Mouse (Mus musculus) gastrocnemius, postnatal 14 days (tissue): ENCODE measurements around the gene Nr2f6. TPM values are rescaled to one million over a fixed set of nuclear protein-coding genes. Genes with fewer than 3 reads are reported as not detected.

Source experiments
- DNase-seq: peaks from one replicate; pipeline ENCODE4 v3.0.0; 2021; ENCODE audit warnings: mixed read lengths
- intact Hi-C: fragments of 180-260 bp; cut with DNase I; formaldehyde crosslinking; loops from one replicate; pipeline ENCODE4 v1.15.1; 2025; ENCODE audit warnings: low total_unique reads
- total RNA-seq, 2 experiments: library from RNA; stranded (reverse); gene quantifications; 2 replicates each; pipeline ENCODE4 v1.2.3; 2021

The Nr2f6 gene
- total RNA-seq, 2 experiments from 2014 or later = 16.0 to 21.5 TPM

DNA sequence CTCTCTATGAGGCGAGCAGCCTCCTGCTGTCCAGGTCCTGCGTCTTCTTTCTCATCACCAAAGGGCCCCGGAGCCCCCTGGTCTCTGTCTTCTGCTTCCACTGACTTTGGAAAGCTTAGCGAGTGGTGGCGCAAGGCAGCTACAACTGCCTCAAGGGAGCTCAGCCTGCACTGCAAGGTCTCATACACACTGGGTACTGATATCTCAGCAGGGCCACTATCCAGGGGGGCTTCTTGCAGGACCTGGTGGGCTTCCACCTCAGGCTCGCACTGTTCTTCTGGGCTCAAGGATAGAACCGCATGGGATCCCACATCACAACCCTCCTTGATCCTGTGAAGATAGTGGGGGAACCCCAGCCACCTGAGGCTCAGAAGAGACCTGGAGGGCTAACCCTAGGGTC is 12.7 kb upstream of the Nr2f6 start:
- intact Hi-C loops = no loop called here
- no peak for DNase-seq

DNA sequence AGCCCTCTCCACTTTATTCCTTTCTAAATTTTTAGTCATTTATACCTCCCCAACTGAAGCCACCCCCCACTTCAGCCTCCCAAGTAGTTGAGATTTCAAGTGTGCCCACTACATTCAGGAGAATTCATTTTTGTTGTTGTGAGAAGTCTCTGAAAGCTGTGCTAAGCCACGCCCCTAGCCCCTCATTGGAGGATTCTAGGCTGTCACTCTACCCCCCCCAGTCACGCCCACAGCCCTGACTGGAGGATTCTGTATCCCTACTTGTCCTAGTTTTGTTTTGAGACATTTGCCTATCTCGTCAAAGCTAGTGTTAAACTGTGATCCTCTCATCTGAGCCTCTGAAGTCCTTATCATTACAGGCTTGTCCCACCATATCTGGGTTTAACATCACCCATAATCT is 11.1 kb upstream of the Nr2f6 start:
- DNase-seq = no peak
- intact Hi-C loops = no loop called here

DNA sequence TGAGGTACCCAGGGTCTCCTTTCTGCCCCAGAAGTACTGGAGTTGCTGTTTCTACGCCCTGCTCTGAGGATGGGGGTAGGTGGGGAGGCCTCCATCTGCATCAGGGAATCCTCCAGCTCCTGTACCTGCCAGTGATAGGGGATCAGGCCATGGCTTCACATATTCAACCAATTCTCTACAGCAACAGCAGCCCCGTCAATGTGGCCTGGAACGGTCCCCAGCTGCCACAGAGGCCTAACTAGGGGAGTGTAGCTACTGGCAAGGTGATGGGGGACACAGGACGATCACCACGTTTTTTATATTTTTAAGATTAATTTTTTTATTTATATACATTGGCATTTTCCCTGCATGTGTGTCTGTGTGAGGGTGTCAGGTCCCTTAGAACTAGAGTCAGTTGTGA is 10.6 kb upstream of the Nr2f6 start:
- intact Hi-C loops = no loop called here
- DNase-seq = no peak

DNA sequence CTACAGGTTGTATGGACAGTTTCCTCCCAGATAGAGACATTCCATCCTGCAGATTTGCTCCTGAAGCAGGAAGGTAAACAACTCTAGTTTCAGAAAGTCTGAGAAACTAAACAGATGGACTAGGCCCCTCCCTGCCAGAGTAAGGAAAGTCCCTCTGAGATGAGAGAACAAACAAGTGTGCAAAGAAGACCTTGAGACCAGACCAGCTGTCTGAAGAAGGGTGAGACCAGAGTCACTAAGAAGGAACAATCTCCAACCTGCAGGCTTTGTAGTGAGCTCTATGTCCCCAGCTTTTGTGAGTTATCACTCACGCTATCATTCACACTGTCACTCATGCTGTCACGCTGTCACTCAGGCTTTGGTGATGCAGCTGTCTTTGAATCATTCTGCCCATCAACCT is 9.9 kb upstream of the Nr2f6 start:
- DNase-seq = no peak
- intact Hi-C loops = no loop called here

DNA sequence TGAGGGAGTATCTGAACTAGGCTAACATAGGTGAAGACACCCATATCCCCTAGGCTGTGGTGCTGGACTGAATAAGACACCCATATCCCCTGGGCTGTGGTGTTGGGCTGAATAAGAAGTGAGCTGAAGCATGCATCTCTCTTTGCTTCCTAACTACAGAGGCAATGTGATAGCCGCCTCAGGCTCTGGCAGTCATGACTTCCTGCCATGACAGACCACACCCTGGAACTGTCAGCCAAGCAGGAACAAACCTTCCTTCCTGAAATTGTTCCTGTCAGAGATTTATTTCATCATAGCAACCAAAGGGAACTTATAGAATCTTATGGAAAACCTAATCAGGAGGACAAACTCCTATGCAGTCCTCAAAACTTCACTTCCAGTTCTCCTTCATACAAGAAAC is 6.5 kb upstream of the Nr2f6 start:
- no peak for DNase-seq
- intact Hi-C loops = no loop called here

DNA sequence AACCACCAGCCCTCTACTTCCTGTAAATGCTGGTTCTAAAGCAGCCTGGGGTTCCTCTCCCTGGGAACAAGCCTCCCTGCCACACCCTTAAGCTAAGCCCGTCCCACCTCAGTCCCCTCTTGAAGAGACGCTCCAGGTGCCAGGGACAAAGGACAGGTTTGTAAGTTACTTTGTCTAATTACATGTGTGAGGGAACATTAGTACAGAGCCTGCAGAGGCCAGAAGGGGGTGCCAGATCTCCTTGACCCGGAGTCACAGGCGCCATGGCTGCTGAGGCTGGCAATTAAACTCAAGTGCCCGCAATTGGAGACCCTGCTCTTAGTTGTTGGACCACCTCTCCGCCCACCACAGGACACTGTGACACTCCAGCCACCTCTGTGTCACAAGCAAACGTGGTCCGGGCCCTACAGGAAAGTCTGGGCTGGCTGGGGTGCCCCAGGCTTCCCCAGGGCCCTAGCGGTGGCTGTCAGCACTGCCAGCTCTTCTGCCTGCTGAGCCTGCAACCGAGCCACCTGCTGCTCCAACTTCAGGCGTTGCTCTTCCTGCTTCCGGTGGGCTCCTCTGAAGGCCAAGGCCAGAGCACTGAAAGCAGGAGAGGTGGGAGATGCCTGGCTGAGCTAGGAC is 3.6 kb upstream of the Nr2f6 start:
- intact Hi-C loops = no loop called here
- DNase-seq = no peak

DNA sequence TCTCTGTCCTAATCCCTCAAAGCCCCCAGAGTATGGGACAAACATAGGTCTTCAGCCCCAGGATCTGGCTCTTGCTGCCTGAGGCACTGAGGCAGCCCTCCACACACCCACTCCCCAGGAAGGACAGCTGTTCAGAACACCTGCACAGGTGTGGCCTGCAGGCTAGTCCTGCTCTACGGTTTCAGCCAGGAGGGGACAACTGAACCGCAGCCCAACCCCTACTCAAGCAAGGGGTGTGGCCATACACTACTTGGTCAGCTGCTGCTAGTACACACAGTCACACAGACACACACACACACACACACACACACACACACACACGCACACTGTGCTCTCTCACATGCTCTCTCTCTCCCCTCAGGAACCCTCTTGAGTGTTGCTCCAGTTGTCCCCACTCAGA is 2.1 kb upstream of the Nr2f6 start:
- no peak for DNase-seq
- intact Hi-C loops = no loop called here

DNA sequence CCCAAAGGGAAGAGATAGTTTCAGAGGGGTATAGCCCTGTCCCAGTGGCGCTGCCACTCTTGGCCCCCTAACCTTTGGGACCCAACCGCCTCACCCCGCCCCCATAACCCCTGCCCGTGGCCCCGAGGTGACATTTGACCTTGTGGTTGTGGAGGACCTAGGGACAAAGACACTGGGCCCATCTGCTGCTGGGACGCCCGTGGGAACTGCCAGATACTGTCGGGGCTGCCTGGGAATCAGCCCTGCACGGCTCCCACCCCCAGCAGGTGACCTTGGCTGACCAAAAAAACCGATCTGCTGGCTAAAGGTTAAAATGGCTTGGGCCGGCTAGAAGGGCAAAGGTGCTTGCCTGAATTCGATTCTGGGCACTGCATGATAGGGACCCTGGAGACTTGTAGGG is 1.6 kb upstream of the Nr2f6 start:
- no peak for DNase-seq

DNA sequence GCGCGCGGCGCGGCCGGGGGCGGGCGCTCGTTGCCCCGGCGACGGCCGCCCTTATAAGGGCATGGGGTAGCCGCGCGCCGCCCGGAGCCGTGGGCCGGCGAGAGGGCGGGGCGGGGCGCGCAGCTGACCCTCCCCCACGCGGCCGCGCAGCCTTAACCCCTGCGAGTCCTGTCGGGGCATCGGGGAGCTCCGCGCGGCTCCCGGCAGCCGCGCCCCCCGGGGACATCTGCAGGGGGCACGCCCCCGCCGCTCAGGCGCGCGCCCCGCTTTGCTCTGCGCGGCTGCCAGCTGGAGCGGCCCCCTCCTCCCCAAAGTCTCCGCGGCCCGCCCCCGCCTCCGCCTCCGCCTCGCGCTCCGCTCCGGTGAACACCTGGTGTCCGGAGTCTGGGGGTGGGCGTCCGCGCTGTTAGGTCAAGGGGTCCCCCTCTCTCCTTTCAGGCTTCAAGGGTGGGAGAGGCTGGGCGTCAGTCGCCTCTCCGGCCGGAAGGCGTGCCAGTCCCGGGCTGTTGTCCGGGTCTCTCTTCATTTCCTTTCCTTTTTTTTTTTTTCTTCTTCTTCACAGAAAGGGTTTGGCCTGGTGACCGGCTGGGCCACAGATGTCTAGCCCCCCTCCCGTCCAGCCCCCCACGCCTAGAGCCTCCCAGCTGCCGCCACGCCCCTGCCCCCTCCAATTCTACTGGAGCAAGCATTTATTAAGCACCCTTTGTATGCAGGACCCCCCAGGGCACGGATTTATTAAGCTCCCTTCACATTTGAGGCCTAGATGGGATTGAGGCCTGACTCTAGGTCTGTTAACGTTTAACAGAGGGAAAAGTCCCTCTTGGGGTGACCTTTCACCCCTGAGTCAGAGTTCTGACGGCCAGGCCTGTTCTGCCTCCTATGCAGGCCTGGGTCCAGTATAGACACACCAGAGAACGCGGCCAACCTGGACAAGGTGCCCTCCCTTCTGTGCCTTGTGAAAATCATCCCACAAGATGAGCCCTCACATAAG is 506 bp upstream of the Nr2f6 start:
- intact Hi-C loops = no loop called here
- peak; percentile 90 for DNase-seq

More for the DNA sequence above, 1.6 kb upstream of the Nr2f6 start:
- intact Hi-C loops = no loop called here

DNA sequence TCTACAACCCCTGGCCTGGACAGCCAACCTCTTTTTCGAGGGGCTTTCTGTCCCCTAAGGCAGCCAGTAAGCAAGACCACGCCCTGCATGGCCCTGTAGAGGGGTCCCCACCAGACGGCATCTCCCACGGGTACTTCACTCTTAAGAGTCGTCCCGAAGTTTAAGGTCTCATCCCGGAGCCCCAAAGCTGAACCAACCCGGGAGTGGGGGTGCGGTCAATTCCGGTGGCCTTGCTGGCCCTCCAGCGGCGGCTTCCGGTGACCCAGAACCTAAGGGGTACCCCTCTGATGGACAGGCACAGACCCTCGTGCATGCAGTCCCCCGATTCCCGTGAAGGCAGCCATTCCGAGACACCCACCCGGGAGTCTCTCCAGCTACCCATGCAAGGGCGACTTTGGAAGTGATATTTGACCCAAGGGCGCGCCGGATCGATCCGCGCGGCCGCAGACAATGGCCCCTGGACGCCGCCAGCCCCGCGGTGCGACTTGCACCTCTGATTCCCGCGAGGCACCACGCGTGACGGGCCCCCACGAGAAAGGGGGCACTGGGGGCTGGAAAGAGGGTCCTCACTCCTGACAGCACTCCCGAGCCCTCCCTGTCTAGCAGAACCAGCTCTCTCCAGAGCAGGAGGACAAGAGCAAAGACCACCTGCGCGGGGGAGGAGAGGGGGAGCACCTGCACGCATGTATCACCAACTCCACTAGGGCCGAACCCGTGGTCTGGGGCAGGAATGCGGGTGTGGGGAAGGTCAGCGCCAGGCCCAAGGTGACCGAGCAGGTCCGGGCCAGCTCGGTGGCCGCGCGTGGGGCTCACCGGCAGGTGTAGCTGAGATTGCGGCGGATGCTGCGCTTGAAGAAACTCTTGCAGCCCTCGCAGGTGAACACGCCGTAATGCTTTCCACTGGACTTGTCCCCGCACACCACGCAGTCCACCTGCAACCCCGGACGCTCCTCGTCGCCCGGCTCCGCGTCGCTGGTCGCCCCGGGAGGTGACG is 1.3 kb downstream of the Nr2f6 start:
- intact Hi-C loops = no loop called here

DNA sequence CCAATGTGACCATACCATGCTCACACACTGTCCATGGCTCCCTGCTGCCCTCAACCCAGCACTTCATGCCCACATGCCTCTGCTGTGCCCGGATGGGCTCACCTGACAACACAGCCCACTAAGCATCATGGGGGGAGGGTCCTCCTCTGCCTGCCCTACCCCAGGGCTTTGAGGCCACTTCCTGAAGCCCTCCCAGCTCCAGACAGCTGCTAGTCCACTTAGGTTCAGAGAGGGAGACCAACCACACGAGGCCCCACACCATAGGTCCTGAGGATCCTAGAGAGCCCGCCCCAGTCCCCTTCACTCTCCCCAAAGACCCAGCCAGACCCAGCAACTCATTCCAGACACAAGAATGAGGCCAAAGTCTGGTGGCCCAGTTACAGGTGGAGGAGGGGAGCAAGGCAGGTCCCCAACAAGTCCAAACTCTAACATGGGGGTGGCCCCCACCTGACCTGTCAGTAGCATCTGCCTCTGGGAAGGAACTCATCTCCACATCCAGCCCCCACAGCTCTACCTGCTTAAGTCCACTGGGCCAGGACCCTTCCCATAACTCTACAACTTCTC is 2.2 kb downstream of the Nr2f6 start:
- intact Hi-C loops = loop anchor here (10.0 kb wide), 1 partner anchor 85 kb away; the partner anchor contains the start of genes Abhd8, Dda1 and Mrpl34
- DNase-seq = no peak

More for the DNA sequence above, 1.3 kb downstream of the Nr2f6 start:
- no peak for DNase-seq

DNA sequence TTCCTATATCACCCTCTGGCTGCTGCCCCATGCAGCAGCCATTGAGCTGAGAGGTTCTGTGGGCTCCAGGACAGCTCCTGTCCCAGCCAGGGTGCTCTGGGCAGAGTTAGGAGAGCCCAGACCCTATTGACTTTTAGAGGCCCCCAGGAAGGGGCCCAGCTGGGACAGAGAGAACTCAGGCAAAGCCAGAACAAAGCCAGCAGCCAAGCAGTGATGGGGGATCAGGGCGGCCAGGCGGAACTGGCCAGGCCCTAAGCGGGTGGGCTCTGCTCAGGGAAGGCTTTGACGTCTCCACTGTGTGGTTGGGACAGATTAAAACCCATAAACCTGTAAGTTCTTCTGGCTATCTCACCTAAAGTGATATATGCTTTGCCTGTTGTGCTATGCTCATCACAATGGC is 2.8 kb downstream of the Nr2f6 start:
- intact Hi-C loops = loop anchor here (10.0 kb wide), 1 partner anchor 86 kb away; the partner anchor contains the start of genes Abhd8, Dda1 and Mrpl34
- no peak for DNase-seq

DNA sequence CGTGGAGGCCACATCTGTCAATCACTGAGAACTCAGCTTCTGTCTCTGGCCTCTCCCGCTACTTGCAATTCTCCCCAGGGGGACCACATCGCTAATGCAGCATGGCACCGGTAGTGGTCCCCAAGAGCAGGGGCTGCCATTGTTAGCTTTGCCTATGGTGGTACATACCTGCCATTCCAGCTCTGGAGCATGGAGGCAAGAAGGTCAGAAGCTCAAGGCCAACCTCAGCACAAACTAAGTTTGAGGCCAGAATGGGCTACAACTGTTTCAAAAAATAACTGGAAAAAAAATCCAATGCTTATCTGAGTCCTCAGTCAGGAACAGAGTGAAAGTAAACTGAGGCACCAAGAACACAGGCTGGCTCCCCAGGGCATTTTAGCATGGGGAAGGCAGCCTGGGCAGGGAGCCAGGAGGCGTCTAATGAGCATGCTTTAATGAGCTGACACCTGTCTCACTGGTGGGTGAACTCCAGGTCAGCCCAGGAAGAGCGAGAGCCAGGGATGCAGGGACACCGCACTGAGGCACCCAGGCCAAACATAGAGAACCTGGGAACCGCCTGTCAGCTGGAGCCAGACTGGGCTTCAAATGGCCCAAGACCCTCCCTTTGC is 5.2 kb downstream of the Nr2f6 start:
- intact Hi-C loops = loop anchor here (10.0 kb wide), 1 partner anchor 88 kb away; the partner anchor contains the start of genes Abhd8, Dda1 and Mrpl34
- DNase-seq = no peak

DNA sequence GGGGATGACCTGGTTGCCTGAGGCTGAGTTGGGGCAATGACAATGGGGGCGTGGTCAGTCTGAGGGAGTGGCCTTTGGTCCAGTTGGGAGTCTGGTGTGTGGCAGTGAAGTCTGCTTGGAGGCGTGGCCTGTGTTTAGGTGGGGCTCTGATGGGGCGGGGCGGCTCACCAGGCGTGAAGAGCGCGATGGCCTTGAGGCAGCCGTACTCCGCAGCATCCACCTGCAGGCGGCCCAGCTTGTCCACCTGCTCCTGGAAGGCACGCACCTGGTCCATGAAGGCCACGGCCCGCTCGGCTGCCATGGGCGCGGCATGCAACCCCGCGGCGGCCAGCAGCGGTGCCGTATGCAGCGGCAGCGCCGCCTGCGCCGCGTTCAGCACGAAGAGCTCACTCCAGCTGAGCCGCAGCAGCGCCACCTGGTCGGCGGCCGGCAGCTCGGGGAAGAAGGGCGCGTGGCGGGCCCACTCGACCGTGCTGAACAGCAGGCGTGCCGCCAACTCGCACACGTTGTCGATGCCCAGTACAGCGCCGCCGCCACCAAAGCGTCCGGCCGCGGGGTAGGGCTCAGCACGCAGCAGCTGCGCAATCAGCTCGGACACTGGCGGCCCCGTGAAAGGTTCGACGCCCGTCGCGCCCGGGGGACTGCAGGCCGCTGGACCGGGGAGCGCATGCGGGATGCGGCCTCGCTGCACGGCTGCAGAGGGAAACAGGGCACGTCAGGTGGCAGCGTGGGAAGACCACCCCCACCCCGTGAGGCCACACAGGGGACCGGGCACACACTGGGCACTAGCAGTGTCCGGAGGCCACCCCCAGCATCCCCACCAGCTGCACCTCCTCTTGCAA is 6.0 kb downstream of the Nr2f6 start:
- intact Hi-C loops = loop anchor here (10.0 kb wide), 1 partner anchor 89 kb away; the partner anchor contains the start of genes Abhd8, Dda1 and Mrpl34
- peak; percentile 58 for DNase-seq

DNA sequence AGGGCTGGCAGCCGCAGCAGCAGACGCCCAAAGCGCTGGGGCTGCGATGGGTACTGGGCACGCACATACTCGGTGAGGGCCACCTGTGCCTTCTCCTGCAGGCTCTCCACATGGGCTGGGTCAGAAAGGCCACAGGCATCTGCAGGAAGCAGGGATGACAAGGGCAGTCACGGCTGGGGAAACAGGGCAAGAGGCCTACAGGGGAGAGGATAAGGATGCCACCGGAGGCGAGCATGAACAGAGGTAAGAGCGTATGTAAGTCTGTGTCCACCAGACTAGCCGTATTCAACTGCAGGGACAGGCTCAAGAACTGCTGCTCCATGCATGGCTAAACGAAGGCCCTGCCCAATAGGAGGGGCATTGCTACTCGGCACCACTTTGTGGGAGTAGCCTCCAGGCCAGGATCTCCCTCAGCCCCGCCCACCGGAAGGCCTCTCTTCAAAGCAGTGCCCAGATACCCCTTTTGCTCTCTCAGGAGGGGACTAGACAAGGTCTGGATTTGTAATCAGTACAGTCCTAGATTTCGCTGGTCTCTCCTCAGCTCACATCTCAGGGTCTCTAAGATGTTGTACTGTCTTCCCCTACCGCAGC is 7.0 kb downstream of the Nr2f6 start:
- intact Hi-C loops = loop anchor here (5.0 to 10.0 kb wide), 2 partner anchors 33 to 90 kb away; partner anchors contain the start of genes Abhd8, Ankle1, Dda1 and Mrpl34

DNA sequence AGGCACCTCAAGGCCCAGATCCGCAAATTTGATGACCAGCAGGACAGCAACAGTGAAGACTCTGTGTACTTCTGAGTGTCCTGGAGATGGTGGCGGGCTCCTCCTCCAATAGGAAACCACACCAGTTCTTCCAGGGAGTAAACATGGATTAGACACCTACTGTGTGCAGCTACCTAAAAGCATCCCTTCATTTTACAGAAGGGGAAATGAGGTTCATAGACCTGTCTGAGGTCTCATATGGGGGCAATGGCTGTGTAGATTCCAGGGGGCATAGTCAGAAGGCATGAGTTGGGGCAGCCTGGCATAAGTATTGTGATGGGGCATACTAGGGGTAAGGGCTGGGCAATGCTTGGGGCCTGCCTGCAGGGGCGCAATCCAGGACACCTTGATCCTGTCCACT is 8.8 kb downstream of the Nr2f6 start:
- no peak for DNase-seq
- intact Hi-C loops = loop anchor here (5.0 to 10.0 kb wide), 2 partner anchors 34 to 92 kb away; partner anchors contain the start of genes Abhd8, Ankle1, Dda1 and Mrpl34

More for the DNA sequence above, 7.0 kb downstream of the Nr2f6 start:
- no peak for DNase-seq

DNA sequence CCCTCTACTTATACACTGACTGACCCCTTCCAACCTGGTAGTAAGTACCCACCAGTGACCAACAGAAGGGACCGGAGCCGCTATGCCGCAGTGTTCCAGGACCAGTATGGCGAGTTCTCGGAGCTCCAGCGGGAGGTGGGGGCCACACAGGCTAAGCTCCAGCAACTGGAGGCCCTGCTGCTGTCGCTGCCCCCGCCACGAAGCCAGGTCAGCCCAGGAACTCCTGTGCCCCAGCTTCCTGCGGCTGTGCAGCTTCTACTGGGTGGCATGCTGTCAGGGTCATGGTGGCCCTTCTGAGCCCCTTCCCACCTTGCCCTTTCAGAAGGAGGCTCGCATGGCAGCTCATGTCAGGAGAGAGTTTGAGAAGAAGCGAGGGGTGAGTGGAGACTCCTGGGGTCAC is 9.3 kb downstream of the Nr2f6 start:
- no peak for DNase-seq
- intact Hi-C loops = loop anchor here (5.0 to 10.0 kb wide), 2 partner anchors 35 to 92 kb away; partner anchors contain the start of genes Abhd8, Ankle1, Dda1 and Mrpl34
